Mouse (Mus musculus): ENCODE results near the gene Syt3.
A peak's percentile ranks its signal among the peaks of the same experiment; 100 is the strongest.

Gene Syt3

GRCm38 (mm10) chr7:44357531-44357930 lies 26.4 kb upstream of the Syt3 start:
- DNase-seq (ENCODE audit: low spot score) = no peak

GRCm38 (mm10) chr7:44358012-44358411 lies 25.9 kb upstream of the Syt3 start:
- no peak for DNase-seq (ENCODE audit: low spot score)

- no peak for DNase-seq (ENCODE audit: low spot score)
Observed at GRCm38 (mm10) chr7:44358886-44359654, 24.8 kb upstream of the Syt3 start.

GRCm38 (mm10) chr7:44359908-44360672 lies 23.8 kb upstream of the Syt3 start:
- DNase-seq (ENCODE audit: low spot score) = peak; percentile 69

- DNase-seq (ENCODE audit: low spot score) = no peak
Observed at GRCm38 (mm10) chr7:44360792-44361301, 23.1 kb upstream of the Syt3 start.

- DNase-seq (ENCODE audit: low spot score) = no peak
Observed at GRCm38 (mm10) chr7:44372678-44373077, 11.2 kb upstream of the Syt3 start.

- DNase-seq (ENCODE audit: low spot score) = no peak
Observed at GRCm38 (mm10) chr7:44373460-44373859, 10.4 kb upstream of the Syt3 start.

GRCm38 (mm10) chr7:44373889-44374652 lies 9.8 kb upstream of the Syt3 start:
- no peak for DNase-seq (ENCODE audit: low spot score)

- no peak for DNase-seq (ENCODE audit: low spot score)
Observed at GRCm38 (mm10) chr7:44374756-44375155, 9.1 kb upstream of the Syt3 start.

- no peak for DNase-seq (ENCODE audit: low spot score)
Observed at GRCm38 (mm10) chr7:44375207-44375606, 8.7 kb upstream of the Syt3 start.

- no peak for DNase-seq (ENCODE audit: low spot score)
Observed at GRCm38 (mm10) chr7:44375793-44376192, 8.1 kb upstream of the Syt3 start.

- no peak for DNase-seq (ENCODE audit: low spot score)
Observed at GRCm38 (mm10) chr7:44378290-44378689, 5.6 kb upstream of the Syt3 start.

GRCm38 (mm10) chr7:44382541-44382940 lies 1.4 kb upstream of the Syt3 start:
- no peak for DNase-seq (ENCODE audit: low spot score)

GRCm38 (mm10) chr7:44384716-44385059 lies 786 bp downstream of the Syt3 start:
- DNase-seq (ENCODE audit: low spot score) = no peak

- no peak for DNase-seq (ENCODE audit: low spot score)
Observed at GRCm38 (mm10) chr7:44385720-44386119, 1.8 kb downstream of the Syt3 start, which contains the start of gene 1700008O03Rik. 1700008O03Rik (minus strand) TSS chr7:44385820.

GRCm38 (mm10) chr7:44391831-44392230 lies 7.9 kb downstream of the Syt3 start:
- no peak for DNase-seq (ENCODE audit: low spot score)

GRCm38 (mm10) chr7:44392341-44392740 lies 8.4 kb downstream of the Syt3 start:
- no peak for DNase-seq (ENCODE audit: low spot score)

GRCm38 (mm10) chr7:44393284-44393683 lies 9.4 kb downstream of the Syt3 start:
- no peak for DNase-seq (ENCODE audit: low spot score)

GRCm38 (mm10) chr7:44398570-44398969 lies 14.7 kb downstream of the Syt3 start:
- DNase-seq (ENCODE audit: low spot score) = no peak

GRCm38 (mm10) chr7:44401673-44402072 lies 17.8 kb downstream of the Syt3 start:
- DNase-seq (ENCODE audit: low spot score) = no peak

GRCm38 (mm10) chr7:44405346-44406014 lies 21.6 kb downstream of the Syt3 start:
- DNase-seq (ENCODE audit: low spot score) = peak; percentile 40

- no peak for DNase-seq (ENCODE audit: low spot score)
Observed at GRCm38 (mm10) chr7:44406015-44406355, 22.1 kb downstream of the Syt3 start.

Measured in urinary bladder, postnatal 10 days (tissue).